Mouse (Mus musculus): ENCODE results near the gene Rufy3. TPM values are rescaled to one million over a fixed set of nuclear protein-coding genes. Genes with fewer than 3 reads are reported as not detected.

Gene Rufy3
- polyA plus RNA-seq, 1 experiment from 2014 or later: 17.4 TPM

DNA sequence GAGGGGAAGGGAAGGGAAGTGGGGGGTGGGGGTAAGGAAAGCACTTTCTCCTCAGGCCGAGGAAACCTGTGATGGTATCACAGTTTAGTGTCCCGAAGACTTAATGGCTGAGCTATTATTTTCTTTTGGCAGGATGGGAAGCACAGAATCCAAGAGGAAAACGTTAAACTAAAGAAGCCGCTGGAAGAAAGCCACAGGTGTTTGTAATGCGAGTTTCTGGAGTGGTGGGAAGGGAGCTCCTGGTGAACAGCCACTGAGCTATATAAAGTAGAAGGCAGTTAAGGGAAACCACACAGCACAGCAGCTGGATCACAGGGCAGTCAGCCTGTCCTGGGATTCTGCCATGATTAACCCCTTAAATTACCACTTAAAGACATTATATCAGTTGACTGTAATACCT lies 80.6 kb downstream of the Rufy3 start:
- ATAC-seq: no peak
- TF ChIP-seq CTCF (IDR thresholded peaks at IDR 0.05): no peak
- no peaks in the 10 kb centered on the region for H3K27me3 ChIP-seq
- peak; percentile 41 for DNase-seq (ENCODE audit: low read depth, low spot score)
- in situ Hi-C loops (cut with MboI; ENCODE audit: low pct_unique_long_range_greater_than_20kb): no loop called here
- CTCF ChIA-PET: interaction anchor here (0.8 to 2.1 kb wide), 4 partner anchors 22 to 82 kb away, joined by 3 to 10 read pairs (median 4); partner anchors contain the start of gene Mob1b
- POLR2A ChIA-PET: interaction anchor here (0.7 kb wide), 1 partner anchor 21 kb away, joined by 3 read pairs; no protein-coding TSS in a partner anchor

DNA sequence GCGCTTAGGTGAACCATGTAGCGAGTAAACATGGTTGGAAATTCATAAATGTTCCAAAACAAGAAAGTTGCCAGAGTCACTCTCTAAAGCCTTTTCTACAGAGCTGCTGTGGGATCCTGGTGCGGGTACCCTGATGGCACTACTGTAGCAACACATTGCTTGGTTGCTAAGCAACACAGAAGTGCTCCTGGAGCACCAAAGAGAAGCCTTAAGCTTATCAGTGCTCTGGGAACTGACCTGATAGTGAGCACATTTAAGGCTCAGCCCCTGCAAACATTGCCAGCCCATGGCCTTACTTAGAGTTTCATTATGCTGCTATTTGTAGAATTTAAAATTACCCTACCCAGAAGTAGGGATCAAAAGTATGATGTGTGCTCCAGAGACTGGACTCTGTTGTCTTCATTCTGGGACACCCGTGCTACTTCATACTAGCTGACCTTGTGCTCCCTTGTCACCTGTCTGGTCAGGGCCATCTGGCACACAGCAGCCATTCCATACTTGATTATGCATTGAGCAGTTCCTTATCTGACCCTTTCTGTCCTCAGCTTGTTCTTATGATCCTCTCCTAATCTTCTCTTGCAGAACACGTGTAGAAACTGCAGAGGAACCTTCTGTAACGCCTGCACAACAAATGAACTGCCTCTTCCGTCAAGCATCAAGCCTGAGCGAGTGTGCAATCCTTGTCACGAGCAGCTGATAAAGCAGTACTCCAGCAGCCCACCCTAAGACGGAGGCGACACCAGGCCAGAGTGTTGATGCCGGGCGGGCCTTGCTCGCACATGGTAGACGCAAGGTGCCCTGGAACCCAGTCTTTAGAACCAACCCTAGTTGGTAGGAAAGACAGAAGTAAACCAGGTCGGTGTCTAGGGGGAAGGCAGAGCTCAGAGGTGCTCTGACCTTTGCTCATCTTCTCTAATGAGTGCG lies 84.7 kb downstream of the Rufy3 start:
- ATAC-seq: no peak
- no peak for TF ChIP-seq CTCF (IDR thresholded peaks at IDR 0.05)
- H3K27me3 ChIP-seq: no peaks in the 10 kb centered on the region
- in situ Hi-C loops (cut with MboI; ENCODE audit: low pct_unique_long_range_greater_than_20kb): no loop called here
- POLR2A ChIA-PET: no interaction called here
- DNase-seq (ENCODE audit: low read depth, low spot score): no peak
- CTCF ChIA-PET: interaction anchor here (1.9 kb wide), 1 partner anchor 10 kb away, joined by 4 read pairs; no protein-coding TSS in a partner anchor

DNA sequence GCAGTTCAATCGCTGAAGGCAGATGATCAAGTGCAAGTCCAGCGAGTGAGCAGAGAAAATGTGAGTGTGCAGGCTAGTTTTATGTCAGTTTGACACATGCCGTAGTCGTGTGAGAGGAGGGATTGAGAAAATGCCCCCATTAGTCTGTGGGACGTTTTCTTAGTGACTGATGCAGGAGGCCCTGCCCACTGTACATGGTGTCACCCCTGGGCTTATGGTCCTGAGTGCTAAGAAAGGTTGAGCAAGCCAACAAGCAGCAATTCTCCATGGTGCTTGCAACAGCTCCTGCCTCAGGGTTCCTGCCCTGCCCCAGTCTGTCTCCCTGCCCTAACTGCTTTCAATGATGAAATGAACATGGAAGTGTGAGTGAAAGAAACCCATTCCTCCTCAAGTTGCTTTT lies 87.7 kb downstream of the Rufy3 start:
- CTCF ChIA-PET: interaction anchor here (1.2 kb wide), 1 partner anchor 20 kb away, joined by 3 read pairs; no protein-coding TSS in a partner anchor

GRCm38 (mm10) chr5:88657868-88658267 lies 93.0 kb downstream of the Rufy3 start:
- CTCF ChIA-PET: interaction anchor here (1.6 kb wide), 1 partner anchor 27 kb away, joined by 3 read pairs; no protein-coding TSS in a partner anchor
- ATAC-seq (no peak), DNase-seq (ENCODE audit: low read depth, low spot score) (no peak)
- no peak for TF ChIP-seq CTCF (IDR thresholded peaks at IDR 0.05)
- POLR2A ChIA-PET: interaction anchor here (0.9 kb wide), 1 partner anchor 15 kb away, joined by 3 read pairs; no protein-coding TSS in a partner anchor
- H3K27me3 ChIP-seq: no peaks in the 10 kb centered on the region
- in situ Hi-C loops (cut with MboI; ENCODE audit: low pct_unique_long_range_greater_than_20kb): no loop called here

More for the DNA sequence above, 87.7 kb downstream of the Rufy3 start:
- no peak for ATAC-seq
- DNase-seq (ENCODE audit: low read depth, low spot score): no peak
- POLR2A ChIA-PET: no interaction called here
- no peak for TF ChIP-seq CTCF (IDR thresholded peaks at IDR 0.05)
- no peaks in the 10 kb centered on the region for H3K27me3 ChIP-seq
- in situ Hi-C loops (cut with MboI; ENCODE audit: low pct_unique_long_range_greater_than_20kb): no loop called here

DNA sequence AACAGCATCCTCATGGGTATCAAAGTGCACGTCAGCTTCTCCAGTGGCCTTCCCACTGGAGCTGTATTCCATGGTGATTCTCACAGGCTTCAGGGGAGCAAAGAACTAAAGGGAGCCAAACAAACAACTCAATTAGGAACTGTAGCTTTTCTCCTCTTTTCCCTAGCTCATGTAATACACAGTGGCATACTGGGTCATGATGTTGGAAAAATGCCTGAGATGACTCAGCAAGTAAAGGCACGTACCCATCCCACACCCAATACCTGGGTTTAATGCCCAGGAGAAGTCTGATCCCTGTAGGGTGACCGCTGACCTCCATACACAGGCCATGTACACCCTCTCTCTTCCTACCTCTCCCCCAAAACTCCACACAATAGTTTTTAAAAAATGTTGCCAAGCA lies 98.3 kb downstream of the Rufy3 start:
- POLR2A ChIA-PET: interaction anchor here (1.1 kb wide), 1 partner anchor 12 kb away, joined by 3 read pairs; no protein-coding TSS in a partner anchor
- TF ChIP-seq CTCF (IDR thresholded peaks at IDR 0.05): no peak
- in situ Hi-C loops (cut with MboI; ENCODE audit: low pct_unique_long_range_greater_than_20kb): no loop called here
- CTCF ChIA-PET: no interaction called here
- no peaks in the 10 kb centered on the region for H3K27me3 ChIP-seq
- DNase-seq (ENCODE audit: low read depth, low spot score): no peak
- no peak for ATAC-seq

GRCm38 (mm10) chr5:88663875-88664274 lies 99.0 kb downstream of the Rufy3 start:
- ATAC-seq: no peak
- no peaks in the 10 kb centered on the region for H3K27me3 ChIP-seq
- ChIA-PET POLR2A (interaction anchor here (1.1 kb wide), 1 partner anchor 11 kb away, joined by 3 read pairs; no protein-coding TSS in a partner anchor), CTCF (interaction anchor here (0.9 to 1.5 kb wide), 3 partner anchors 8 to 17 kb away, joined by 3 to 4 read pairs (median 4); no protein-coding TSS in a partner anchor)
- TF ChIP-seq CTCF (IDR thresholded peaks at IDR 0.05): no peak
- in situ Hi-C loops (cut with MboI; ENCODE audit: low pct_unique_long_range_greater_than_20kb): no loop called here
- DNase-seq (ENCODE audit: low read depth, low spot score): no peak

GRCm38 (mm10) chr5:88674703-88675442 lies 110.0 kb downstream of the Rufy3 start:
- no peaks in the 10 kb centered on the region for H3K27me3 ChIP-seq
- TF ChIP-seq CTCF (IDR thresholded peaks at IDR 0.05): no peak
- no peak for DNase-seq (ENCODE audit: low read depth, low spot score)
- ATAC-seq: peak; percentile 56
- CTCF ChIA-PET: no interaction called here
- in situ Hi-C loops (cut with MboI; ENCODE audit: low pct_unique_long_range_greater_than_20kb): no loop called here
- POLR2A ChIA-PET: interaction anchor here (1.0 to 1.5 kb wide), 4 partner anchors 12 to 109 kb away, joined by 3 to 6 read pairs (median 4); partner anchors contain the start of gene Mob1b

GRCm38 (mm10) chr5:88675443-88676387 lies 110.9 kb downstream of the Rufy3 start, which contains the start of gene Grsf1:
Gene Grsf1 (minus strand): TSS chr5:88676171.
- in situ Hi-C loops (cut with MboI; ENCODE audit: low pct_unique_long_range_greater_than_20kb): no loop called here
- CTCF ChIA-PET: interaction anchor here (1.0 kb wide), 1 partner anchor 9 kb away, joined by 4 read pairs; no protein-coding TSS in a partner anchor
- TF ChIP-seq CTCF (IDR thresholded peaks at IDR 0.05): no peak
- DNase-seq (ENCODE audit: low read depth, low spot score) (peak; percentile 54), ATAC-seq (peak; percentile 95)
- no peaks in the 10 kb centered on the region for H3K27me3 ChIP-seq
- POLR2A ChIA-PET: interaction anchor here (0.7 to 1.5 kb wide), 6 partner anchors 13 to 569 kb away, joined by 3 to 6 read pairs (median 4); partner anchors contain the start of gene Mob1b

GRCm38 (mm10) chr5:88678929-88679328 lies 114.1 kb downstream of the Rufy3 start:
- TF ChIP-seq CTCF (IDR thresholded peaks at IDR 0.05): no peak
- ChIA-PET CTCF (interaction anchor here (1.6 to 1.8 kb wide), 2 partner anchors 10 to 110 kb away, joined by 3 to 12 read pairs; no protein-coding TSS in a partner anchor), POLR2A (no interaction called here)
- in situ Hi-C loops (cut with MboI; ENCODE audit: low pct_unique_long_range_greater_than_20kb): no loop called here
- ATAC-seq (no peak), DNase-seq (ENCODE audit: low read depth, low spot score) (no peak)
- H3K27me3 ChIP-seq: no peaks in the 10 kb centered on the region

Data from Patski (cell line).